Comparison of ENCODE assay signal across 8 mouse cellular contexts in the genomic region with DNA sequence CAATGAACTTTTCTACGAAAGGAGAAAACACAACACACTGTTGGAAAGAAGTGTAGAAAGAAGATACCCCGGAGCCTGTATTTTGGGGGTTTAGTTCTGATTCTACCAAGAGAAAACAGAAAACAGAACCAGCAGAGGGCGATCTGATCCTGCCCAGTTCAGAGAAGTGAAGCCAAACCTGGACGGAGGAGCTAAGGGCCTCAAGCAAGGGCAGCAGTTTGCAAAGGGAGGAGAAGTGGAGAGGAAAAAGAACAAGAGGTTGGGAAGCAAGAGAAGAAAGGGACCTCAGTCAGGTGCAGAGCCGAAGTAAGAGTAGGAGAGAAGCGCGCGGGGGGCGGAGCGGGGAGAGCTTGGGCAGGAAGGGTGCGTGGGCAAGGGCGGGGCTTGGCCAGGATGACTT. TPM values are rescaled to one million over a fixed set of nuclear protein-coding genes. Genes with fewer than 3 reads are reported as not detected.
DNase-seq lines count a peak whose midpoint lies in the region; ATAC-seq lines count a peak whose summit lies in the region.

No protein-coding gene starts in this region.

- peak overlapping the region; percentile 35; the same call in 1 of the 2 replicates for H3K4me2 ChIP-seq in limb, embryonic 11.5 days (ENCODE audit: low read depth, severe bottlenecking)

- no peaks in the 10 kb centered on the region for H3K36me3 ChIP-seq in limb, embryonic 11.5 days (ENCODE audit: control insufficient read depth, insufficient read depth, low read length)

- H3K27ac ChIP-seq in limb, embryonic 11.5 days (replicated peaks; ENCODE audit: low read depth, low read length), result no peak overlapping the region

- H3K4me3 ChIP-seq in limb, embryonic 11.5 days (ENCODE audit: low read depth, low read length), result no peak overlapping the region

- no peaks in the 10 kb centered on the region for H3K27me3 ChIP-seq in limb, embryonic 11.5 days (ENCODE audit: control insufficient read depth, insufficient read depth, low read length)

- H3K9me3 ChIP-seq in limb, embryonic 11.5 days (ENCODE audit: control insufficient read depth, low read length), result no peaks in the 10 kb centered on the region

- WGBS in limb, embryonic 11.5 days, result 33% methylated on average over 12 of the region's 12 CpGs

- peak; percentile 88 for ATAC-seq in frontal cortex, adult (ENCODE audit: low TSS enrichment)
- no peak for ATAC-seq in limb, embryonic 11.5 days (ENCODE audit: insufficient number of reproducible peaks, low FRiP score, low TSS enrichment, low read depth)

- no peak overlapping the region for H3K9ac ChIP-seq in limb, embryonic 11.5 days (ENCODE audit: low read length)

- no peak for DNase-seq in frontal cortex, postnatal 25 days (ENCODE audit: low spot score in 2 of 2)
- DNase-seq in CD4-positive helper T cell, adult 2 months (ENCODE audit: low read depth, low spot score), result peak; percentile 57
- peak; percentile 23 for DNase-seq in c-Kit-positive CD71-positive TER-119-positive erythroid progenitor cells, embryonic 14.5 days (ENCODE audit: low spot score)
- peak; percentile 55 for DNase-seq in heart, postnatal 4 days
- DNase-seq in limb, embryonic 11.5 days (ENCODE audit: low spot score), result peak; percentile 54
- DNase-seq in natural killer cell, adult 2 months (ENCODE audit: low spot score in 2 of 2), result peak; percentile 15 to 16
- no peak for DNase-seq in spleen, postnatal 36 days (ENCODE audit: low spot score in 2 of 2)

- 0 out of 2 replicates have a peak, but pooled peaks cover 3% of the 10 kb centered on the region for H3K4me1 ChIP-seq in limb, embryonic 11.5 days (ENCODE audit: control insufficient read depth, insufficient read depth, low read length)

RNA-seq across cellular contexts. Expression of gene Kcna6, which starts 51.5 kb away (rescaled TPM):
- 1 to 10 TPM; 2.0 to 2.1 TPM for total RNA-seq in heart, postnatal 4 days (2021)
- 5.3 and 6.8 TPM in 2 replicates for polyA plus RNA-seq in limb, embryonic 11.5 days (2014; fragmentation: Nextera tagmentation; extraction: Ambion mirVana)

RNA-seq across cellular contexts. Expression of gene Ndufa9, which starts 57.0 kb away (rescaled TPM):
- 100 to 1,000 TPM; 459 to 475 TPM for total RNA-seq in heart, postnatal 4 days (2021)
- 190 and 192 TPM in 2 replicates for polyA plus RNA-seq in limb, embryonic 11.5 days (2014; fragmentation: Nextera tagmentation; extraction: Ambion mirVana)

Comparison
In these comparisons a context has a peak if more than half of its experiments do, and no peak if none do; other contexts are left out.
1. DNase-seq: peak in CD4-positive helper T cell, adult 2 months (single experiment), c-Kit-positive CD71-positive TER-119-positive erythroid progenitor cells, embryonic 14.5 days (single experiment), heart, postnatal 4 days (single experiment), limb, embryonic 11.5 days (single experiment) and natural killer cell, adult 2 months (2 of 2); none in frontal cortex, postnatal 25 days (0 of 2) and spleen, postnatal 36 days (0 of 2).